Mouse (Mus musculus) urinary bladder, postnatal 4 days (tissue): Measurements from ENCODE around the gene Camkk1.

Experiments used
- DNase-seq, 2 experiments: peaks; one replicate each; pipeline ENCODE4 v3.0.0; 2021 to 2022; ENCODE audit warnings: low spot score in 2 of 2

The Camkk1 gene

DNA sequence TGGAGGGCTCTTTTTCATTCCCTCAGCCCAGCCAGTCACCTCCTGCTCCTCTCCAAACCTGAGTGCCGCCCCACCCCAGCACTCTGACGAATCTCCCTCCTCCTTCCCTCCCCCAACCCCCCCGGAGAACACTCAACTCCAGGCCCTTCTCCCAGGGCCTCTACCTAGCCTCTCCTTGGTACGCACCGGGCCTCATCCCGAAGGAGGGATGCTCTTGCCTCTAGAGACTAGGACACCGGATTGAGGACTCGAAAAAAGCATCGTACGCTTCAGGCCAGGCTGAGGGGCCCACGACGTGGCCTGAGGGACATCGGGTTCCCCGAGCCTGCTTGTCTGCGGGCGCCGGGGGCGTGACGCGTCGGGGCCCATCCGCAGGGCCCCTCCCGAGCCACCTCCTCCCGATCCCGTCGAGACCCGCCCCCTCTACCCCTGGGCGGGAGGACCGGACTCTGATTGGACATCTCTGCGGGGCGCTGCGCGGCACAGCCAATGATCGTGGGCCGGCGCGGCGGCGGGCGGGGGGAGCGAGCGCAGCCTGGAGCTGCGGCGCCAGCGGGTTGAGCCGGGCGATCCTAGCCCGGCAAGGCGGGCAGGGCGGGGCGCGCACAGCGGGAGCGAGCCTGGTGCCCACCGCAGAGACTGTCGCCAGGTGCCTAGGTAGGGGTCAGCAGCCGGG is at the start of gene Camkk1:
Camkk1 (plus strand) TSS at position 538 of the 676 bp plus-strand sequence.
- DNase-seq = peak; percentile 89 to 93

DNA sequence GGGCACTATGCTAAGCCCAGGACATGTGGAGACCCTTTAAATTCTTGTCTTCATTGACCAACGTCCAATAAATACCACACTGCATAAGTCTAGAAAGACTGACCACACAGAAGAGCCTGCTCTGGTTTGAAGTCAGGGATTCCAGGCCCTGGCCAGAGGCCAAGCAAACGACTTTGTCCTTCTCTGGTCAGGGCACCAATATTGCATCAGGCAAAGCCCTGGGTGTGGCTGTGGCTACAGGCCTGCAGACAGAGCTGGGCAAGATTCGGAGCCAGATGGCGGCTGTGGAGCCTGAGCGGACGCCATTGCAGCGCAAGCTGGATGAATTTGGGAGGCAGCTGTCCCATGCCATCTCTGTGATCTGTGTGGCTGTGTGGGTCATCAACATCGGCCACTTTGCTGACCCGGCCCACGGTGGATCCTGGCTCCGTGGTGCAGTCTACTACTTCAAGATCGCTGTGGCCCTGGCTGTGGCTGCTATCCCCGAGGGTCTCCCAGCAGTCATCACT is 43.8 kb upstream of the Camkk1 start:
- no peak for DNase-seq

DNA sequence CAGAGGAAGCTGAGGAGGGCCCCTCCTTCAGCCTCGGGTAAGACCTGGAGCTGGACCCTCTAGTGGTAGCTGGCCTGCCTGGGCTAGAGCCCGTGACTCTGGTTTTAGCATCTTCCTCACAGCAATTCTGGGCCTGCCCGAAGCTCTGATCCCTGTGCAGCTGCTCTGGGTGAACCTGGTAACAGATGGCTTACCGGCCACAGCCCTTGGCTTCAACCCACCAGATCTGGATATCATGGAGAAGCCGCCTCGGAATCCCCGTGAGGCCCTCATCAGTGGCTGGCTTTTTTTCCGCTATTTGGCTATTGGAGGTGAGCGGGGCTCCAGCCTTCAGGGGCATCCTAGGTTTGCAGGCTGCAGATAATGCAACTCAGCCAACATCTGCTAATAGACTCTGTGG is 36.3 kb upstream of the Camkk1 start:
- DNase-seq = no peak

- no peak for DNase-seq
These were observed 35.5 kb upstream of the Camkk1 start for GRCm38 (mm10) chr11:72983283-72983682.

DNA sequence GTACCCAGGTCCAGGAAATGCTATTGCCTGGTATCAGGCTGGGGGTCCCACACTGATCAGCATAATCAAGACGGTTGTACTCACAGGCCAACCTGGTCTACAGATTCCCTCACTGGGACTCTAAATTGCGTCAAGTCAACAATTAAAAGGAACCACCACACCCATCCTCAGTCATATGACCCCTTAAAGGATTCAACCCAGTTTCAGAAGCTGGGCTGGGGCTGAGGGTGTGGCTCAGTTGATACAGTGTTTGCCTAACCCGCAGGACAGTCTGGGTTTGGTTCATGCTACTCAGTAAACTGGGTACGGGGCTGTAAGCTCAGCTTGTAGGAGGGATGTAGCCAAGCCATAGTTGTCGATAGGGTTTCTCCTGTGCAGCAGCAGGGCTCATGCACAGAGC is 32.1 kb upstream of the Camkk1 start:
- no peak for DNase-seq

DNA sequence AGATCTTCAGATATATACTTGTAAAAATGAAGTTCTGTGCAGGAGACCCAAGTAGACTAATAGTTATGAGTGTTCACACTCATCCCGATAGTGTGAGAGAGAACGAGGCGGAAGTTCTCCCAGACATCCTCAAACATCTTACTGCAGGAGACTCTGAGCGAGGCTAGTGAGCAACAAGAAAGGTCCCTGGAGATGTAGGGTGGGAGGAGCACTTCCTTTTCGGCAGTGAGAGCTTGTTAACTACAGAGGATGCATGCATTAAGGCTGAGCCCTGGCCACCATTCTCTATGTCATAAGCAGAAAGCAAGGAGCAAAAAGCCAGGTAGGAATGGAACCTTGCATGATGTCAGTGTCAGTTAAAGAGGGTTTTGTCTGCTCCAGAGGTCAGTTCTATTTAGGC is 31.6 kb upstream of the Camkk1 start:
- DNase-seq = no peak

DNA sequence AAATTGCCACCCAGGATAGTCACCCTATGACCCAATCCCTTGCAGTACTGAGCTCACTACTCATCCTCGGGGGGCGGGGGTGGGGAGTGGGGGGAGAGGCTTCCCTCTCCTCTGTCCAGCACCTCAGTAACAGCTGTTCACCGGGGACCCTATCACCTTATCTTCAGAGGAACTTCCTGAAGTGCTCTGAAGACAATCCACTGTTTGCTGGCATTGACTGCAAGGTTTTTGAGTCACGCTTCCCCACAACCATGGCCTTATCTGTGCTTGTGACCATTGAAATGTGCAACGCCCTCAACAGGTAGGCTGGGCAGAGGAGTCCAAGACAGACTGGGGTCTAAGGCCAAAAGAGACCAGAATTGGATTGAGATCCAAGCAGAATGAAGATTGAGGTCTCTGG is 31.0 kb upstream of the Camkk1 start:
- DNase-seq = no peak

- DNase-seq = no peak
These were observed 29.8 kb upstream of the Camkk1 start for GRCm38 (mm10) chr11:72989044-72989443.

GRCm38 (mm10) chr11:72990688-72991087 is 28.1 kb upstream of the Camkk1 start:
- peak in 1 of 2 experiments; percentile 30 for DNase-seq

GRCm38 (mm10) chr11:72991961-72992360 is 26.8 kb upstream of the Camkk1 start:
- DNase-seq = peak in 1 of 2 experiments; percentile 35

DNA sequence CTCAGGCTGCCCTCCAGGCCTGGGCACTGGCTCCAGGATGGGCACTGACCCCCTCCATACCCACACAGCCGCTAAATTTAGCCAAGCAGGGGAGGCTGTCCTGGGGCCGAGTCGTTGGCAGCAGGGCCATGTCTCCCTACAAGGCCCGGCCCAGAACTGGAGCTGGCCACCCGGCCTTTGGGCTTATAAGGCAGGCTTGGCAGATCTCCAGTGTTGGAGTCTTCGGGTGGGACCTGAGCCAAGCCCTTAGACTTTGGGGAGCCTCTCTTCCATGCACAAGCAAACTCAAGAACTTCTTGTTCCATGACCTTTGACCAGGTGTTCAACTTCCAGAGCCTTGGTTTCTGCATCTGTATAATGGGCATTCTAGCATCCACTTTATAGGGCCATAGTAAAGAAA is 22.5 kb upstream of the Camkk1 start:
- DNase-seq = peak in 1 of 2 experiments; percentile 35

DNA sequence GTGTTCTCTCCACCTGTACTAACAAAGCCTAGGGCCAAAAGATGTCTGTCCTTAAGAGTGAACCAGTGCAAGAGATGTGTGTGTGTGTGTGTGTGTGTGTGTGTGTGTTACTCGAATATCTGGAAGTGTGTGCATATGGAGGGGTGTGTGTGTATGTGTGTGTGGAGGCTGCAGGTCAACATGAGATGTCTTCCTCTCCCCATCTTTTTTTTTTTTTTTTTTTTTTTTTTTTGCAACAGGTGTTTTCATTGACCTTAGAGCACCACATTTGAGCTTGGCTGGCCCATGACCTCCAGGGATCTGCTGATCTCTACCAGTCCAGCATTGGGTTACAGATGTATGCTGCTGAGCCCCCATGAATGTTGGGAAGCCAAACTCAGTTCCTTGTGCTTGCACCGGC is 22.0 kb upstream of the Camkk1 start:
- no peak for DNase-seq

DNA sequence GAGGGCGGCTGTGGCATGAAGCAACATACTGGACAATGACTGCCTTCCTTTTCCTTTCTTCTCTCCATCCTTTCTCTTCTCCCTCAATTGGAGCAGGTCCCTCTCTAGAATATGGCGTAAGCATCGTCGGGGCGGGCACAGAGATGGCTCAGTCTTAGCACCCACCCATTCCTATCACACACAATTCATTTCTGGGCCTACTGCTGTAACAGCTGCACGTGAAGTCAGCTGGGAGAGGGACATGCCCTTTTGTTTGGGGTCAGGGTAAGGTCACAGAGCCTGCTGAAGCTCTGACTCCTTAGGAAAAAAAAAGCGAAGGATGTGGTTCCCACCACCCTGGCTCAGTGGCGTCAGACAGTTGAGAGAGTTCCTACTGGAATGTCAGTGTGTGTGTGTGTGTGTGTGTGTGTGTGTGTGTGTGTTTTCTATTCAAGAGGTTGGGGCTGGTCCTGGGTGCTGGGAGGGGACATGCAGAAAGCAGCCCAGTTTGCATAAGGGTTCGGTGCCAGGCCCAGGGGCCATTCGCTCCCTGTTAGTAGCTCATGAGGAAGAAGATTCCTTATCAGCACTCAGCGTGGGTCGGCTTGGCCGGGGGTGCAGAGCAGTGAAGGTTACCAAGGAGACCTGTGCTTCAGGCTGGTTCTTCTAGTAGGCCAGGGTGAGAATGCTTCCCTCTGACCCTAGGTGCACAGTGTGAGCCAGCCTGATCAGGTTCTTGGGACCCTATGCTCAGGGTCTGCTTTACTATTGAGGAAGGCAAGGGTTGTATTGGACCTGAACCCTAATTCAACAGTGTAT is 21.1 kb upstream of the Camkk1 start:
- no peak for DNase-seq

DNA sequence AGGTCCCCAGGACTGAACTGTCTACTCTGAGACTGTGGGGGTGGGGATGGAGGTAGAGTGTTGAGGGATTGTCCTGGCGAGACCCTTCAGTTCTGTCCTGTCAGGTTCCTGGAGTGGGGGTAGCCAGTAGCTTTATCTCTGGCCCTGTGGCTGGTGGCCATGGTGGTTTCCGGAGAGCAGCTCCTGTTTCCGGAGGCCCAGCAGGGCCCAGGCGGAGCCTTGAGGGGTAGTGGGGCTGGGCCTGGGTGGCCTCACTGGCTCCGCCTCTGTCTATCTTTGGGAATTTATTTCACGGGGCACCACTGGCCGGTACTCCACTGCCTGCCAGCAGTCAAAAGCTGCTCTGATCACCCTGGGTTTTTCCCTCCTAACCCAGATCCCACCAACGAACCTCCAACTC is 20.0 kb upstream of the Camkk1 start, which contains the start of gene P2rx1:
P2rx1 (plus strand) TSS at position 333 of the 400 bp plus-strand sequence.
- peak in 1 of 2 experiments; percentile 33 for DNase-seq

GRCm38 (mm10) chr11:73001029-73001428 is 17.8 kb upstream of the Camkk1 start:
- peak in 1 of 2 experiments; percentile 43 for DNase-seq

DNA sequence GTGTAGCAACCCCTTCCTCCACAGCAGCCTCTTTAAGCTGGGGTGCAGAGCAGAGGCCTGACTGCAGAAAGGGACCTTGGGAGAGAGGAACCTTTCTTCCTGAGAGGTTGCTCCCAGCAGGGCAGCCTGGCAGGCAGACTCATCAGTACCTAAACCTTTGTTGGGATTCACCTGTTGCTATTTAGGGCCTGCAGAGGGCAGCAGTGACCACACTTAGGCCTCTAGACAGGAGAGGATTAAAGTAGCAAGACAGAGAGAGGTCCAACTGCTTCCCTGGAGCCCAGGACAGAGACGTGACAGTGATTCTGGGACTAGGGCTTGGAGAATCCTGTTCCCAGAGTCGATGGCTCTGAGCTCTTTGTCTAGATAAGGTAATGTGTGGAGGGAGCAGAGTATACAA is 12.4 kb upstream of the Camkk1 start:
- DNase-seq = no peak

GRCm38 (mm10) chr11:73007113-73007512 is 11.7 kb upstream of the Camkk1 start:
- DNase-seq = no peak

- DNase-seq = no peak
These were observed 10.9 kb upstream of the Camkk1 start for GRCm38 (mm10) chr11:73007698-73008481.

DNA sequence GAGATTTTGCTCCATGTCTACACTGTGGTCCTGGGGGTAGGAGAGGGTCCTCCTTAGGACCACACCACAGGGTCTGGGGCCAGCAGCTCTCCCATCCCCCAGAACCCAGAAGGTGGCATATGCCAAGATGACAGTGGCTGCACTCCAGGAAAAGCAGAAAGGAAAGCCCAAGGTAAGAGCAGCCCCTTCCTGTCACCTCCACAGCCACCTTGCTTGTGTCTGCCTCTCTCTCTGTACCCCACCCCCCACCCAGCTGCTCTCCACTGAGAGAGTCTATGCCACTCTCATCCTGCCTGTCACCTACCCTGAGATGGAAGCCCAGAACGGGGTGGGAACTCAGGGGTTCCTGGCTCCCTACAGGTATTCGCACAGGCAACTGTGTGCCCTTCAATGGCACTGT is 10.0 kb upstream of the Camkk1 start:
- DNase-seq = no peak

DNA sequence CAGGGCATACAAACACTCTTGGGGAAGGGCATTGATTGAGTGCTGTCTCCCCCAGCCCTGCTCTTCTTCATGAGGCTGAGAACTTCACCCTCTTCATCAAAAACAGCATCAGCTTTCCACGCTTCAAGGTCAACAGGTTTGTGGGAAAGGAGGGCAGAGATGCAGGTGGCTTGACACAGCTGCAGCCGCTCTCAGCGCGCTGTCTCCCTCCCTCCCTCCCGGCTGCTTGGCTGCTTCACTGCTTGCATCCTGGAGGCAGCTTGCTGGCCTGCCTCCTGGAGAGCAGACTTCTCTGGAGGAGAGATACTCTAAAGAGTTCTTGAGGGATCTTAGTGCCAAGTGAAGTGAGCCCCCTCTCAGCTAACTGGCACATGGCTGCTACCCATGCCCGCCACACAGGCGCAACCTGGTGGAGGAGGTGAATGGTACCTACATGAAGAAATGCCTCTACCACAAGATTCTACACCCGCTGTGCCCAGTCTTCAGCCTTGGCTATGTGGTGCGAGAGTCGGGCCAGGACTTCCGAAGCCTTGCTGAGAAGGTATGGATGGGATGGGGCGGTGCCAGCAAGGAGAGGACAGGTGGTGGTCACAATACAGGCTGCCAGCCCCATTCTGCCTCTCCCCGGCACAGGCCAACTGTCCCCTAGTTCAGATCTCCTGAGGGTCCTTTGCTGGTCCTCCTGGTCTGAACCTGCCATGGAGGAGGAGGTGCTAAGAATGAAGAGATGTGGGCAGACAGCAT is 9.1 kb upstream of the Camkk1 start:
- DNase-seq = no peak

GRCm38 (mm10) chr11:73013981-73014380 is 4.8 kb upstream of the Camkk1 start:
- no peak for DNase-seq
